Mouse (Mus musculus) thymus, adult 2 months (tissue): Measurements from ENCODE around the gene Tbc1d4. TPM values are rescaled to one million over a fixed set of nuclear protein-coding genes. Genes with fewer than 3 reads are reported as not detected.

Experiments used
- DNase-seq: peaks from one replicate; pipeline ENCODE4 v3.0.0; 2021
- H3K27ac ChIP-seq: fragments of 200-500 bp; 2 replicates; pipeline ENCODE4 v1.5.1; 2012; ENCODE audit warnings: low read length, control low read depth; ENCODE audit not compliant: control insufficient read depth, insufficient read depth
- H3K27me3 ChIP-seq: fragments of 200-500 bp; 2 replicates; pipeline ENCODE4 v1.6.1; 2012; ENCODE audit warnings: mild to moderate bottlenecking, low read length, moderate library complexity, mixed read lengths; ENCODE audit not compliant: control insufficient read depth, insufficient read depth
- H3K36me3 ChIP-seq: fragments of 200-500 bp; 2 replicates; pipeline ENCODE4 v1.6.1; 2012; ENCODE audit warnings: mild to moderate bottlenecking, low read length, moderate library complexity; ENCODE audit not compliant: control insufficient read depth, insufficient read depth
- H3K4me1 ChIP-seq: fragments of 200-500 bp; replicated peaks from 2 replicates; pipeline ENCODE4 v1.6.1; 2012; ENCODE audit warnings: low read length; ENCODE audit not compliant: control insufficient read depth, insufficient read depth
- H3K4me3 ChIP-seq: fragments of 200-500 bp; 2 replicates; pipeline ENCODE4 v1.5.1; 2012; ENCODE audit warnings: mild to moderate bottlenecking, low read length, control low read depth, moderate library complexity; ENCODE audit not compliant: control insufficient read depth, insufficient read depth
- CTCF ChIP-seq: fragments of 200-500 bp; IDR thresholded peaks from 2 replicates; pipeline ENCODE4 v1.5.1; 2012; ENCODE audit warnings: mild to moderate bottlenecking, control low read depth, low read length, moderate library complexity, borderline replicate concordance; ENCODE audit not compliant: control insufficient read depth, poor library complexity, insufficient read depth; ENCODE audit errors: extremely low read depth
- POLR2A ChIP-seq: fragments of 200-500 bp; IDR thresholded peaks from 2 replicates; pipeline ENCODE4 v1.6.1; 2012; ENCODE audit warnings: mild to moderate bottlenecking, low read length, control low read depth, moderate library complexity; ENCODE audit not compliant: control insufficient read depth, poor library complexity, insufficient read depth; ENCODE audit errors: extremely low read depth
- WGBS: fragments of 180-500 bp; shearing (Covaris S2); methylation state at CpG from one replicate; pipeline ENCODE4 v1.1.7; 2018; 5-methylcytosine and 5-hydroxymethylcytosine counted together
- polyA plus RNA-seq: library from polyadenylated mRNA; depleted of rRNA; stranded (reverse); fragments of >200 nt; gene quantifications from 2 replicates; pipeline ENCODE4 v1.2.3, GENCODE M21; 2012; rRNA removed

The Tbc1d4 gene
- polyA plus RNA-seq, 1 experiment, result 13.3 TPM

- no peak for DNase-seq
- Histone ChIP-seq H3K36me3 (0 out of 2 replicates have a peak, but pooled peaks cover 3% of the 10 kb centered on the region), H3K4me1 (no peaks in the 10 kb centered on the region; the same call in 1 of the 2 replicates), H3K27ac (no peak overlapping the region), H3K4me3 (no peak overlapping the region), H3K27me3 (no peaks in the 10 kb centered on the region)
- TF ChIP-seq POLR2A (no peak), CTCF (no peak)
- 90% methylated on average over 4 of the region's 4 CpGs for WGBS
These were observed 161.1 kb downstream of the Tbc1d4 start for GRCm38 (mm10) chr14:101447857-101448256.

- Histone ChIP-seq H3K27me3 (no peaks in the 10 kb centered on the region), H3K4me3 (no peak overlapping the region), H3K36me3 (0 out of 2 replicates have a peak, but pooled peaks cover 3% of the 10 kb centered on the region), H3K4me1 (no peaks in the 10 kb centered on the region), H3K27ac (no peak overlapping the region)
- no peak for TF ChIP-seq CTCF
- TF ChIP-seq POLR2A, result no peak
- no peak for DNase-seq
- 84% methylated on average over 5 of the region's 5 CpGs for WGBS
These were observed 163.8 kb downstream of the Tbc1d4 start for GRCm38 (mm10) chr14:101445205-101445604.

GRCm38 (mm10) chr14:101437925-101438324, 171.1 kb downstream of the Tbc1d4 start:
- TF ChIP-seq CTCF (no peak), POLR2A (no peak)
- Histone ChIP-seq H3K4me1 (no peaks in the 10 kb centered on the region), H3K27ac (no peak overlapping the region), H3K36me3 (no peaks in the 10 kb centered on the region), H3K4me3 (no peak overlapping the region), H3K27me3 (no peaks in the 10 kb centered on the region)
- WGBS, result 90% methylated on average over 3 of the region's 3 CpGs
- DNase-seq, result no peak

- no peaks in the 10 kb centered on the region for H3K36me3 ChIP-seq
- H3K4me3 ChIP-seq, result no peak overlapping the region
- DNase-seq, result no peak
- H3K4me1 ChIP-seq, result no peaks in the 10 kb centered on the region
- no peaks in the 10 kb centered on the region for H3K27me3 ChIP-seq
- no peak overlapping the region for H3K27ac ChIP-seq
- 79% methylated on average over 5 of the region's 5 CpGs for WGBS
- no peak for TF ChIP-seq POLR2A
- TF ChIP-seq CTCF, result no peak
These were observed 178.5 kb downstream of the Tbc1d4 start for GRCm38 (mm10) chr14:101430536-101430935.

GRCm38 (mm10) chr14:101428805-101429516, 180.0 kb downstream of the Tbc1d4 start:
- Histone ChIP-seq H3K27me3 (no peaks in the 10 kb centered on the region), H3K36me3 (no peaks in the 10 kb centered on the region), H3K4me3 (no peak overlapping the region), H3K4me1 (no peaks in the 10 kb centered on the region), H3K27ac (no peak overlapping the region)
- no peak for DNase-seq
- 52% methylated on average over 3 of the region's 3 CpGs for WGBS
- TF ChIP-seq CTCF (no peak), POLR2A (no peak)

GRCm38 (mm10) chr14:101417679-101418078, 191.3 kb downstream of the Tbc1d4 start:
- Histone ChIP-seq H3K36me3 (no peaks in the 10 kb centered on the region), H3K27me3 (no peaks in the 10 kb centered on the region), H3K4me3 (no peak overlapping the region), H3K4me1 (no peaks in the 10 kb centered on the region), H3K27ac (no peak overlapping the region)
- WGBS, result 75% methylated on average over 2 of the region's 2 CpGs
- TF ChIP-seq POLR2A, result no peak
- no peak for TF ChIP-seq CTCF
- DNase-seq, result no peak

Other genes with a start within 250 kb of the Tbc1d4 start
- gene Commd6, start 31.5 kb upstream of the Tbc1d4 start, polyA plus RNA-seq, result 27.2 and 29.0 TPM in 2 replicates
- gene Uchl3, start 44.8 kb upstream of the Tbc1d4 start, polyA plus RNA-seq, result 23.5 and 26.7 TPM in 2 replicates
- 1.4 and 2.2 TPM in 2 replicates for gene Gm9922, start 120.6 kb upstream of the Tbc1d4 start, polyA plus RNA-seq
- gene Lmo7, start 120.8 kb upstream of the Tbc1d4 start, polyA plus RNA-seq, result 8.9 and 13.2 TPM in 2 replicates